Mouse (Mus musculus) spleen, adult 2 months (tissue): ENCODE data around the gene Gm16253. TPM values are rescaled to one million over a fixed set of nuclear protein-coding genes. Genes with fewer than 3 reads are reported as not detected.
A peak's percentile ranks its signal among the peaks of the same experiment; 100 is the strongest.

ENCODE experiments used
- DNase-seq, 2 experiments: peaks; one replicate each; pipeline versions ENCODE4 v3.0.0 to v3.0.0-alpha.2; 2012 to 2021; ENCODE audit warnings: low spot score in 2 of 2, low read depth in 1 of 2
- H3K27ac ChIP-seq: fragments of 200-500 bp; 2 replicates; pipeline ENCODE4 v1.5.1; 2012; ENCODE audit warnings: low read length, inconsistent platforms; ENCODE audit not compliant: insufficient read depth
- H3K27me3 ChIP-seq: fragments of 200-500 bp; 2 replicates; pipeline ENCODE4 v1.6.1; 2012; ENCODE audit warnings: mild to moderate bottlenecking, moderate library complexity, low read length, inconsistent platforms; ENCODE audit not compliant: control insufficient read depth, insufficient read depth
- H3K36me3 ChIP-seq: fragments of 200-500 bp; 2 replicates; pipeline ENCODE4 v1.6.1; 2012; ENCODE audit warnings: mild to moderate bottlenecking, low read length, inconsistent platforms; ENCODE audit not compliant: control insufficient read depth, insufficient read depth
- H3K4me1 ChIP-seq: fragments of 200-500 bp; 2 replicates; pipeline ENCODE4 v1.6.1; 2011; ENCODE audit warnings: inconsistent platforms; ENCODE audit not compliant: control insufficient read depth, insufficient read depth, insufficient read length
- H3K4me3 ChIP-seq: fragments of 200-500 bp; 2 replicates; pipeline ENCODE4 v1.5.1; 2011; ENCODE audit warnings: mild to moderate bottlenecking, inconsistent platforms; ENCODE audit not compliant: insufficient read depth, insufficient read length; ENCODE audit errors: extremely low read depth
- CTCF ChIP-seq: fragments of 200-500 bp; IDR thresholded peaks from 2 replicates; pipeline ENCODE4 v1.5.1; 2011; ENCODE audit warnings: mild to moderate bottlenecking, inconsistent platforms; ENCODE audit not compliant: insufficient read depth, insufficient read length, insufficient replicate concordance; ENCODE audit errors: extremely low read depth
- POLR2A ChIP-seq: fragments of 200-500 bp; IDR thresholded peaks from 2 replicates; pipeline ENCODE4 v1.6.1; 2011; ENCODE audit warnings: low read depth, low read length, inconsistent platforms
- WGBS: fragments of 180-500 bp; shearing (Covaris S2); methylation state at CpG from one replicate; pipeline ENCODE4 v1.1.7; 2018; 5-methylcytosine and 5-hydroxymethylcytosine counted together
- polyA plus RNA-seq: library from polyadenylated mRNA; depleted of rRNA; stranded (reverse); fragments of >200 nt; gene quantifications from 2 replicates; pipeline ENCODE4 v1.2.3, GENCODE M21; 2012

Gene Gm16253
- polyA plus RNA-seq, 1 experiment: 0.18 TPM

- 9% methylated on average over 53 of the region's 54 CpGs for WGBS
- DNase-seq: no peak
- Histone ChIP-seq H3K36me3 (no peaks in the 10 kb centered on the region), H3K4me3 (peak overlapping the region; percentile 47), H3K27me3 (peaks cover 28% of the 10 kb centered on the region), H3K27ac (no peak overlapping the region), H3K4me1 (peaks cover 19% of the 10 kb centered on the region)
- no peak for TF ChIP-seq POLR2A
These were observed 21.6 kb downstream of the Gm16253 start for GRCm38 (mm10) chr3:96598156-96599068.

DNA sequence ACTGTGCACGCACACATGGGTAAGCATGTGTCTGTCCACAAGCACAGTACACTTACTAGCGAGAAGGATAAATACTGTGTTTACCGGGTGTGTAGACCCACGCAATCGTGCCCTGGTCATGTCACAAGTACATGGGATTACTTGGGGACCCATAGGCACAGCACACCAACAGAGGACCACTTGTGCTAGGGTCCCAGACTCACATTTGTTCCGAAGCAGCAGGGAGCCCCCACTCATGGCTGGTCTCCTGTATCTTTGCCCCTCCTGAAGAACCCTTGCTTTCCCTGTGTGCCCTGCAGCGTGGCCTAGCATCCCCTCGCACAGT, 22.2 kb downstream of the Gm16253 start:
- H3K4me3 ChIP-seq: no peak overlapping the region
- 78% methylated on average over 8 of the region's 8 CpGs for WGBS
- H3K4me1 ChIP-seq: peaks cover 19% of the 10 kb centered on the region
- DNase-seq: no peak
- peaks cover 28% of the 10 kb centered on the region for H3K27me3 ChIP-seq
- TF ChIP-seq CTCF (no peak), POLR2A (no peak)
- H3K36me3 ChIP-seq: no peaks in the 10 kb centered on the region
- no peak overlapping the region for H3K27ac ChIP-seq

- peaks cover 28% of the 10 kb centered on the region for H3K27me3 ChIP-seq
- H3K4me1 ChIP-seq: peaks cover 19% of the 10 kb centered on the region
- no peak overlapping the region for H3K4me3 ChIP-seq
- TF ChIP-seq POLR2A (no peak), CTCF (no peak)
- no peak for DNase-seq
- H3K27ac ChIP-seq: no peak overlapping the region
- H3K36me3 ChIP-seq: no peaks in the 10 kb centered on the region
- whole genome bisulfite sequencing: 88% methylated on average over 3 of the region's 3 CpGs
These were observed 22.6 kb downstream of the Gm16253 start for GRCm38 (mm10) chr3:96599411-96599810.

DNA sequence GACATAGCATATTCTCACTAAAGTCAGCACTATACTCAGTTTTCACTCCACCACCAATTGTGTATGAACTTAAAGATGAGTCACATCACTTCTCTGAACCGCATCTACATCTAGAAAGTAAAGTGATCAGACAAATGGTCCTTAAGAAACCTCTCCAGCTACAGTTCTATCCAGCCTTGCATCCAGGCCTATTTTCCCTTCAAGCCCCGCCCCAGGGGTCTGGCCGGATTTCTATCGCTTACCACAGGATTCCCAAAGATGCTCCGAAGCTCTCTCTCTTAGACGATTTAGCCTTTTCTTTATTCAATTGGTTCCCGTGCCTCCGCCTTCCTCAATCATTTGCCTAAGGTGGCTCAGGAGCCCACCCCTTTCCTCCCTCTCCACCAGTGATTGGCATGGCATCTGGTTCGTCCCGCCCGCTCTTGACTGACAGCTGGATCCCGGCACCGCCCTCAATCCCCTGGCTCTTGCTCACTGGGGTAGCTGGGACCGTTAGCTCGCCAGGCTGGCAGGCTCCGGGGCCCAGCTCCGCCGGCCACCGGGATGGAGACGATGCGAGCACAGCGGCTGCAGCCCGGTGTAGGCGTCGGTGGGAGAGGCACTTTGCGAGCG, 24.0 kb downstream of the Gm16253 start, which contains the start of gene Lix1l:
TSS of gene Lix1l (plus strand) at position 511 of the 612 bp plus-strand sequence.
- H3K4me1 ChIP-seq: peaks cover 19% of the 10 kb centered on the region
- H3K27me3 ChIP-seq: peaks cover 28% of the 10 kb centered on the region
- DNase-seq: peak; percentile 64 to 83
- TF ChIP-seq CTCF: no peak
- no peak for TF ChIP-seq POLR2A
- peak within 1 kb of the TSS; percentile 61 for H3K4me3 ChIP-seq
- peak within 1 kb of the TSS; percentile 20; the same call in 1 of the 2 replicates for H3K27ac ChIP-seq
- 2% methylated on average over 27 of the region's 27 CpGs for WGBS
- H3K36me3 ChIP-seq: no peaks in the 10 kb centered on the region

GRCm38 (mm10) chr3:96601251-96601787, 24.5 kb downstream of the Gm16253 start:
- TF ChIP-seq CTCF (no peak), POLR2A (no peak)
- no peak for DNase-seq
- WGBS: 2% methylated on average over 39 of the region's 40 CpGs
- peaks cover 27% of the 10 kb centered on the region for H3K27me3 ChIP-seq
- peaks cover 16% of the 10 kb centered on the region for H3K4me1 ChIP-seq
- H3K4me3 ChIP-seq: peak overlapping the region; percentile 61; the same call in 1 of the 2 replicates
- H3K27ac ChIP-seq: peak overlapping the region; percentile 20; the same call in 1 of the 2 replicates
- no peaks in the 10 kb centered on the region for H3K36me3 ChIP-seq

- no peak overlapping the region for H3K27ac ChIP-seq
- peaks cover 9% of the 10 kb centered on the region for H3K4me1 ChIP-seq
- H3K27me3 ChIP-seq: peaks cover 20% of the 10 kb centered on the region
- 70% methylated on average over 10 of the region's 10 CpGs for WGBS
- no peak for TF ChIP-seq POLR2A
- TF ChIP-seq CTCF: no peak
- no peak for DNase-seq
- H3K4me3 ChIP-seq: no peak overlapping the region
- no peaks in the 10 kb centered on the region for H3K36me3 ChIP-seq
These were observed 25.3 kb downstream of the Gm16253 start for GRCm38 (mm10) chr3:96601941-96602703.
